Mouse (Mus musculus) liver, embryonic 16.5 days (tissue): ENCODE measurements around the gene Map3k7. TPM values are rescaled to one million over a fixed set of nuclear protein-coding genes. Genes with fewer than 3 reads are reported as not detected.

Experiments
- ATAC-seq: fragments of 200-750 bp; cut with Nextera tagmentation; 2 replicates; pipeline ENCODE4 v1.8.0; 2017; ENCODE audit warnings: low read depth, mild to moderate bottlenecking, moderate number of reproducible peaks, moderate library complexity
- H3K27ac ChIP-seq: fragments of 300-500 bp; sonication (generic); 2 replicates; pipeline ENCODE4 v1.5.1; 2014; ENCODE audit warnings: mild to moderate bottlenecking, low read length
- H3K27me3 ChIP-seq: fragments of 300-500 bp; sonication (generic); 2 replicates; pipeline ENCODE4 v1.6.1; 2014; ENCODE audit warnings: low read depth, low read length, mixed read lengths; ENCODE audit not compliant: control insufficient read depth, insufficient read depth
- H3K36me3 ChIP-seq: fragments of 300-500 bp; sonication (generic); 2 replicates; pipeline ENCODE4 v1.6.1; 2014; ENCODE audit warnings: mild to moderate bottlenecking; ENCODE audit not compliant: control insufficient read depth, insufficient read depth
- H3K4me1 ChIP-seq: fragments of 300-500 bp; sonication (generic); 2 replicates; pipeline ENCODE4 v1.6.1; 2014; ENCODE audit warnings: low read depth, low read length, mixed read lengths; ENCODE audit not compliant: control insufficient read depth
- H3K4me2 ChIP-seq: fragments of 300-500 bp; sonication (generic); 2 replicates; pipeline ENCODE4 v1.6.1; 2014; ENCODE audit warnings: low read depth, low read length, mixed read lengths
- H3K4me3 ChIP-seq: fragments of 300-500 bp; sonication (generic); 2 replicates; pipeline ENCODE4 v1.5.1; 2014; ENCODE audit warnings: low read depth, mild to moderate bottlenecking, low read length
- H3K9ac ChIP-seq: fragments of 300-500 bp; sonication (generic); 2 replicates; pipeline ENCODE4 v1.6.1; 2014; ENCODE audit warnings: low read depth, low read length
- H3K9me3 ChIP-seq: fragments of 300-500 bp; sonication (generic); replicated peaks from 2 replicates; pipeline ENCODE4 v1.6.1; 2016; ENCODE audit warnings: low read length; ENCODE audit not compliant: control insufficient read depth
- WGBS: fragments of 180-500 bp; shearing (Covaris S2); extraction: QIAGEN DNeasy Blood & Tissue Kit; methylation state at CpG from one replicate; pipeline ENCODE4 v1.1.7; 2014; ENCODE audit not compliant: insufficient replicate concordance; 5-methylcytosine and 5-hydroxymethylcytosine counted together
- polyA plus RNA-seq: library from polyadenylated mRNA; unstranded; fragments of >200 nt; fragmentation: Nextera tagmentation; extraction: Ambion mirVana; gene quantifications from 2 replicates; pipeline ENCODE4 v1.2.1, GENCODE M21; 2015

Gene Map3k7
- polyA plus RNA-seq, 1 experiment from 2014 or later = 8.6 TPM

DNA sequence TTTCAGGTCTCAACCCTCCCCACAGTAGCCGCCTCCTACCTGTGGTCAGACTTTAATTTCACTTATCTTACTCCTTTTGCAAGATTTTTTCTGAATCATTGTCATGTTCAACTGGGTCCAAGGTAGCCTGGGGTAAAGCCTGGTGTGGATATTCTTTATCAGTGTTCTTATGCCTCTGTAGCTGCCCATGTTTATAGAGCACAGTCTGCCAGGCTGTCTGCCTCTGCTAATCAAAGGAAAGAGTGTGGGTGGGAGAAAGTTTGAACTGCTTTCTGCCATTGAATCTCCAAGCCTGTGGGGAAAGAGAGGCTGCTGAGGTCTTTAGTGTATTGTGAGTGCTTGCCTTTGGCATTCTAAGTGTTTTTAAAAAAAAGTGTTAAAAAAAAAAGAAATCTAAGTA is 7.5 kb downstream of the Map3k7 start:
- Histone ChIP-seq H3K4me2 (no peak overlapping the region), H3K27me3 (no peaks in the 10 kb centered on the region), H3K27ac (no peak overlapping the region), H3K9ac (no peak overlapping the region), H3K36me3 (no peaks in the 10 kb centered on the region), H3K9me3 (no peaks in the 10 kb centered on the region), H3K4me1 (peaks cover 5% of the 10 kb centered on the region; the same call in 1 of the 2 replicates), H3K4me3 (no peak overlapping the region)
- ATAC-seq = no peak
- 36% methylated on average over 1 of the region's 1 CpGs for WGBS

DNA sequence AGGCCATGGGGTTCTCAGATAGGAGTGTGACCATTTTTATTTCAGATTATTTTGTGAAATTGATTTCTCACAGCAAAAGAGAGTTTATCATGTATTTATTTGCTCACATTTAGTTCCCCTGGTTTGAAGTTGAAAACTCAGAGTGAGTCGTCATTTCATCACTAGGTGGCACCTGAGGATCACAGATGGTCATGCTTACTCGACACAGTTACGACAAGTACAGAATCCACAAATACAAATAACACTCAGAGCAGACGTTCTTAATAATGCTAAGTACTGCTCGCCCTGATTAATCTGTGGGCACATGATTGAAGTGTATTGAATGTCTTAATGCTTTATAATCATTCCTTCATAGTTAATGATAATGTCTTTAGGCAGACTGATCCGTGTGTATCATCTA is 8.3 kb downstream of the Map3k7 start:
- H3K27ac ChIP-seq = no peak overlapping the region
- no peaks in the 10 kb centered on the region for H3K9me3 ChIP-seq
- H3K9ac ChIP-seq = no peak overlapping the region
- no peak overlapping the region for H3K4me3 ChIP-seq
- no peaks in the 10 kb centered on the region for H3K36me3 ChIP-seq
- WGBS = 54% methylated on average over 6 of the region's 6 CpGs
- peaks cover 5% of the 10 kb centered on the region; the same call in 1 of the 2 replicates for H3K4me1 ChIP-seq
- ATAC-seq = no peak
- no peak overlapping the region for H3K4me2 ChIP-seq
- H3K27me3 ChIP-seq = no peaks in the 10 kb centered on the region

DNA sequence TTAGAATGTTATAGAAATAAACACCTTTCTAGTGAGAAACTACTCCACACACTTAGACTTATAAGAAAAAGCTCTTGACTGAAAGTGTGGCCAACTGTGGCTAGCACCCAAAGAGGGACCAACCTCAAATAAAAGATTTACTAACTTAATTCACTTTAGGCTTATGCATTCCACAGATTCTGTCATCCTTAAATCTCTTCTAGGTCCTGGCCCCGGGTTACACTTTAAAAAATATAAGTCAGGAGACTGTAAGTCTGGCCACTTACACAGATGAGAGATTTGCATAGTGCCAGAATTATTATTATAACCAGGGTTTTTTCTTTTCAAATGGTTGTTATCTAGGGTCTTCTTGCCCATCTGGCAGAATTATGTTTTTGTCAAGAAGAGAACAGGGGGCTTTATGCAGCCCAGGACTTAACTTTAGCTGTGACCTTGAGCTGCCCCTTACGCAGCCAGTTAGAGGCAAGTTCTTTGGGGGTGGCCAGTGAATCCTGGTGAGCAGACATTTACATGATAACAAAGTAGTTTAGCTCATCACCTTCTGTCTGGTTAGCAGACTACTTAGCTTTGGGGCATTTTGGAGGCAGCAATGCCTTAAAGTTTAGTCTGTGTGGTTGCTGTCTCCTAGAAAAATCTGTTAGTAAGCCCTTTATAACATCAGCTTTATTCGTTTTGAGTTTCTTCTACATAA is 11.5 kb downstream of the Map3k7 start:
- H3K4me3 ChIP-seq = no peak overlapping the region
- H3K9me3 ChIP-seq = no peaks in the 10 kb centered on the region
- WGBS = 70% methylated on average over 3 of the region's 3 CpGs
- H3K9ac ChIP-seq = no peak overlapping the region
- no peaks in the 10 kb centered on the region for H3K27me3 ChIP-seq
- peaks cover 1% of the 10 kb centered on the region; the same call in 1 of the 2 replicates for H3K4me1 ChIP-seq
- no peak for ATAC-seq
- no peak overlapping the region for H3K27ac ChIP-seq
- peaks cover 4% of the 10 kb centered on the region for H3K36me3 ChIP-seq
- no peak overlapping the region for H3K4me2 ChIP-seq

DNA sequence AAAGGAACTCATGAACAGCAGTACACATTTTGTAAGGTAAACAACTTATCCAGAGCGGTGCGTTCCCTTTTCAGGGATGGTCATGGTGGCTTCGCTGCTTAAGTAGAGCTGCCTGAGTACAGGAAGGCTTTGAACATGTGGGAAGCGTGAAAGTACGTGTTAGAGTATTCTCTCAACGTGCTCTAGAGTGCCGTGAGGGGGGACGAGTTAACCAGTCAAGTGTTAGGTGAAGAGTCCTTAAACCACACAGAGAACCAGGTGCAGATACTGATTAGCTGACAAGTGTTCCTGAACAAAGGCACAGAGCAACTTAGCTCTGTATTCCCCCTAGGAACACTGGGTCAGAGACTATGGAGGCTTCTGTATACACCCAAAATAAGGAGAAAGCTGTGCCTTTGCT is 18.0 kb downstream of the Map3k7 start:
- H3K9ac ChIP-seq = no peak overlapping the region
- H3K36me3 ChIP-seq = peaks cover 17% of the 10 kb centered on the region
- no peak overlapping the region for H3K4me2 ChIP-seq
- no peak overlapping the region for H3K4me3 ChIP-seq
- 86% methylated on average over 8 of the region's 8 CpGs for WGBS
- no peaks in the 10 kb centered on the region for H3K4me1 ChIP-seq
- H3K27ac ChIP-seq = no peak overlapping the region
- no peaks in the 10 kb centered on the region for H3K27me3 ChIP-seq
- H3K9me3 ChIP-seq = no peaks in the 10 kb centered on the region
- no peak for ATAC-seq

DNA sequence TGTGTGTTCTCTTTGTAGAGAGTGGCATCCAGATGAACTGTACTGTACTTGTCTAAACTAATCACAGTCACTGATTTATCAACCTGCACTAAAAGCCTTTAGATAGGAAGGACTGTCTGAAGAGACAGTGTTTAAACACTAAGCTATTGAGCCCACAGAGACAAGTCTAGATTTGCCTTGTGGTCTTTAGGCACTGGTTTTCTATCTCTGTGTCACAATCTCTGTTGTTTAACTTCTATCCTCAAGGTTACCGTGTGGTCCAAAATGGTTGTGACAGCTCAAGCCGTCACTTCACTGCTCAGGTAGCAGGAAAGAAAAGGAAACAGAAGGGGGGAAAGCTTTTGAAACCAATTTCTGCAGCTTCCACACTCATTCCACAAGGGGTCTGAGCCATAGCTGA is 29.5 kb downstream of the Map3k7 start:
- Histone ChIP-seq H3K36me3 (peaks cover 8% of the 10 kb centered on the region), H3K9me3 (no peaks in the 10 kb centered on the region), H3K9ac (no peak overlapping the region), H3K27me3 (no peaks in the 10 kb centered on the region), H3K4me3 (no peak overlapping the region), H3K4me1 (no peaks in the 10 kb centered on the region), H3K27ac (no peak overlapping the region), H3K4me2 (no peak overlapping the region)
- ATAC-seq = no peak
- whole genome bisulfite sequencing = 70% methylated on average over 2 of the region's 2 CpGs

DNA sequence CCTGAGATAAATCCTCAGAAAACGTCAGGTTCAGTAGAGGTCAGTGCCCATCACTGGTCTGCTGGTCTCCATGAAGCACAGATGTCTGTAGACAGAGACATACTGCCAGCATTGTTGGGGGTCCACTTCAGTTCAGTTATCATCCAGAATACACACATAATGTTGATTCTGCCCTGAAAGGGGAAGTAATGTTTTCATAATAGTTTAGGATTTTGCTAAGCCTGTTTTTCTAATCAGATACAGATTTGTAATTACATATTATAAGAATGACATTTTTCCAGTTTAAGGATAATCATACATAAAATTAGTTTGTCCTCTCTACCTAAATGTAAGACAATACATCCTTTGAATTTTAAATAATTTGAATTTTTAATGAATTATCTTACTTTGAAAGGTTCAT is 30.0 kb downstream of the Map3k7 start:
- Histone ChIP-seq H3K4me1 (no peaks in the 10 kb centered on the region), H3K36me3 (peaks cover 8% of the 10 kb centered on the region), H3K9ac (no peak overlapping the region), H3K9me3 (no peaks in the 10 kb centered on the region), H3K27ac (no peak overlapping the region), H3K4me2 (no peak overlapping the region), H3K4me3 (no peak overlapping the region), H3K27me3 (no peaks in the 10 kb centered on the region)
- ATAC-seq = no peak
- WGBS = 38% methylated on average over 1 of the region's 1 CpGs

DNA sequence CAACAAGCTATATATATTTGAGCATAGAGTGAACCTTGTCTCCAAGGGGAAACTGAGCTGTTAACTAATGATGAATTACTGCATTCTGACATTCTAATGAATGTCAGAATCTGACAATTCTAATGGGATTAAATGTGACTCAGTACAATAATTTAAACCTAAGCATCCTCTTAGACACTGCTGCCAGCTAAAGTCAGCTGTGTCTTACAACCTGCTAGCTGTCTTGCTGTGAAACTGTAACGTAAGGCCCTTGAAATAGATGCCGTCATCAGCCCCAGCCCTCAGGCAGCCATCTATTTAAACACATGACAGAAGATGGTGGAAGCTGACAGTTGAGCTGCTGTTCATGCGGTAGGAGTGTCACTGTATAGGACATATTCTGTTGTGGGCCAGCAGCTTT is 37.6 kb downstream of the Map3k7 start:
- Histone ChIP-seq H3K36me3 (peaks cover 2% of the 10 kb centered on the region; the same call in 1 of the 2 replicates), H3K4me3 (no peak overlapping the region), H3K27me3 (no peaks in the 10 kb centered on the region), H3K9me3 (no peaks in the 10 kb centered on the region), H3K4me2 (no peak overlapping the region), H3K27ac (no peak overlapping the region), H3K4me1 (no peaks in the 10 kb centered on the region), H3K9ac (no peak overlapping the region)
- WGBS = 85% methylated on average over 3 of the region's 3 CpGs
- ATAC-seq = no peak

DNA sequence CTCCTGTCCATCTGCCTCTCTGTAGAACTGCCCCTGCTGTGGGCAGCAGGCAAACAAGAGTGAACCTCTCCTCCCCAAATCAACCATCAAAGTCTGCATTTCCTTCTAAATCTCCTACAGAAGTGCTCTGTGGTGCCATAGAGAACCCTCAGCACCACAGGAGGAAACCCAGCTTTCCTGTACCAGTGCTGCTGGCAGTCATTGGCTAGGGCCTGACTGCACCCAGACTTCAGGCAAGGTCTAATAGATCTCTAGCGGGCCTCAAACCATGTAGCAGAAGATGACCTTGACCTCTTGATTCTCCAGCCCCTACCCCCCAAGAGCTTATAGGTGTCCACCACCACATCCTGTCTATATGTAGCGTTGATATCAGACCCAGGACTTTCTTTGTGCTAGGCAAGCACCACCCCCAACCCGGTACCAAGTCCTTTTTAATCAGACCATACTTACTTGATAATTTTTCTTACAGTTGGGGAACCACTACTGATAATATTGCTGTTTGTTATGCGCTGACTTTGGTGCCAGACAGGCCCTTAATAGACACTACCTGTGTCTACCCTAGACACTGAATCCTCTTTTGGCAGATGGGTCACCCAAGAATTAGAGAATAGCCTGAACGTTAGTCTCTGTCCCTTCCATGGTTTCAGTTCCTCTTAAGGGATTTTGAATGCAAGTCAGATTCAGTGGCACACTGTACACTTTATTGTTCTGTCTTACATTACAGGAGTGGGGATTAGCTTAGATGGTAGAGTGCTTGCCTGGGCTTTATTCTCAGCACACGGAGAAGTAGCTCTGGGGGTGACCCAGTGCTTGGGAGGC is 41.1 kb downstream of the Map3k7 start:
- no peak for ATAC-seq
- WGBS = 65% methylated on average over 6 of the region's 6 CpGs
- Histone ChIP-seq H3K9ac (no peak overlapping the region), H3K4me2 (no peak overlapping the region), H3K27me3 (no peaks in the 10 kb centered on the region), H3K4me3 (no peak overlapping the region), H3K27ac (no peak overlapping the region), H3K9me3 (no peaks in the 10 kb centered on the region), H3K36me3 (0 out of 2 replicates have a peak, but pooled peaks cover 2% of the 10 kb centered on the region), H3K4me1 (no peaks in the 10 kb centered on the region)

DNA sequence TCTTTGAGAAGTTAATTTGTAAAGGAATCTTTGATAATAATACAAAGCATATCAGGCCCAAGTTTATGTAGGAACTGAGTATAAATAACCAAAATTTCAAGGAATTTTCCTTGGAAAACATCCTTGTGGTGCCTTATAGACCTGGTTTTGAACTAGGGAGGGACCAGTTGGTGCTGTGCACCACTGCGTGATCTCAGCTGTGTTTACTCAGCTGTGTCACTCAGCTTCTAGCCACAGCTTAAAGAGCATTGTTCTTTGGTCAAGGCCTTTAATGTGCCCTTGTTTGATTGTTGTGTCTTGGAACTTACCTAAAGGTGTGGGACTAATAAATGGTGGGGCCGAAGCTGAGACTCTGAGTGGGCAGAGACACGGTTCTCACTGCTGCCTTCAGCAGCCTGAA is 43.3 kb downstream of the Map3k7 start:
- Histone ChIP-seq H3K27me3 (no peaks in the 10 kb centered on the region), H3K4me2 (no peak overlapping the region), H3K9me3 (no peaks in the 10 kb centered on the region), H3K9ac (no peak overlapping the region), H3K4me1 (peaks cover 4% of the 10 kb centered on the region), H3K4me3 (no peak overlapping the region), H3K27ac (no peak overlapping the region), H3K36me3 (peaks cover 3% of the 10 kb centered on the region; the same call in 1 of the 2 replicates)
- no peak for ATAC-seq
- WGBS = 79% methylated on average over 3 of the region's 3 CpGs
